Mouse (Mus musculus) midbrain, embryonic 15.5 days (tissue): ENCODE data around the gene Slc7a11. TPM values are rescaled to one million over a fixed set of nuclear protein-coding genes. Genes with fewer than 3 reads are reported as not detected.

Experiments
- ATAC-seq: fragments of 200-750 bp; cut with Nextera tagmentation; replicated peaks from 2 replicates; pipeline ENCODE4 v1.8.0; 2017; ENCODE audit warnings: moderate TSS enrichment
- H3K27ac ChIP-seq: fragments of 300-500 bp; sonication (generic); 2 replicates; pipeline ENCODE4 v1.5.1; 2015; ENCODE audit warnings: mild to moderate bottlenecking, inconsistent platforms
- H3K27me3 ChIP-seq: fragments of 300-500 bp; sonication (generic); replicated peaks from 2 replicates; pipeline ENCODE4 v1.6.1; 2015; ENCODE audit warnings: inconsistent platforms
- H3K36me3 ChIP-seq: fragments of 300-500 bp; sonication (generic); replicated peaks from 2 replicates; pipeline ENCODE4 v1.6.1; 2015; ENCODE audit warnings: inconsistent platforms
- H3K4me1 ChIP-seq: fragments of 300-500 bp; sonication (generic); 2 replicates; pipeline ENCODE4 v1.6.1; 2015; ENCODE audit warnings: inconsistent platforms
- H3K4me2 ChIP-seq: fragments of 300-500 bp; sonication (generic); 2 replicates; pipeline ENCODE4 v1.6.1; 2015; ENCODE audit warnings: inconsistent platforms, mild to moderate bottlenecking, moderate library complexity
- H3K4me3 ChIP-seq: fragments of 300-500 bp; sonication (generic); 2 replicates; pipeline ENCODE4 v1.5.1; 2015; ENCODE audit warnings: mild to moderate bottlenecking, inconsistent platforms
- H3K9ac ChIP-seq: fragments of 300-500 bp; sonication (generic); 2 replicates; pipeline ENCODE4 v1.6.1; 2015; ENCODE audit warnings: mild to moderate bottlenecking, inconsistent platforms
- H3K9me3 ChIP-seq: fragments of 300-500 bp; sonication (generic); 2 replicates; pipeline ENCODE4 v1.6.1; 2016; ENCODE audit warnings: inconsistent platforms
- WGBS: fragments of 180-500 bp; shearing (Covaris S2); methylation state at CpG from one replicate; pipeline ENCODE4 v1.1.7; 2015; ENCODE audit warnings: mixed read lengths; 5-methylcytosine and 5-hydroxymethylcytosine counted together
- polyA plus RNA-seq: library from polyadenylated mRNA; unstranded; fragments of >200 nt; fragmentation: Nextera tagmentation; extraction: Ambion mirVana; gene quantifications from 2 replicates; pipeline ENCODE4 v1.2.1, GENCODE M21; 2015

Gene Slc7a11
- polyA plus RNA-seq = 2.2 and 2.5 TPM in 2 replicates

DNA sequence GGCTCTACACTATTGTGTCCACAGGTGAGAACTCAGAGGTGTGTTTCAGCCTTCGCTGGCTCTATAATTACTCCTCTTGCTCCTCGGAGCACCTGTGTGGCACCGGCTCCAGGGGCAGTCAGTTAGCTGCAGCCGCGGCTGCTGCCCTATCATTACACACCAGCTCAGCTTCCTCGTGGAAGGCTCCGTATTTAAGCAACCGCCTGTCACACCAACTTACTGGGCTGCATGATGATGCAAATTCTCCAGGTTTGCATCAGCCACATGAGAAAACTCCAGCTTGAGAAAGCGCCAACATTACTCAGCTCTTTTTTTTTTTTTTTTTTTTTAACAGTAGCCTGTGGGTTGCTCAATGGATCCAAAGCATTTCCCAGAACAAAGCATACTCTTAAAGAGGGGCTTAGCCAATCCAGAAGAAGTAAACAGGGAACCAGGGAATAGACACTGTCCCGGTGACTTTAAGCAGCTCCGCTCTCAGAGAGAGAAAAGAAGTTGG, at the start of gene Slc7a11:
Gene Slc7a11 (minus strand): TSS at position 194 of the 496 bp plus-strand sequence.
- peaks cover 16% of the 10 kb centered on the region for H3K4me1 ChIP-seq
- 1% methylated on average over 11 of the region's 11 CpGs for WGBS
- peak; percentile 80 for ATAC-seq
- H3K4me3 ChIP-seq = peak within 1 kb of the TSS; percentile 36
- H3K9me3 ChIP-seq = no peaks in the 10 kb centered on the region
- peak within 1 kb of the TSS; percentile 3; the same call in 1 of the 2 replicates for H3K9ac ChIP-seq
- H3K36me3 ChIP-seq = no peaks in the 10 kb centered on the region
- no peaks in the 10 kb centered on the region for H3K27me3 ChIP-seq
- peak within 1 kb of the TSS; percentile 68 for H3K4me2 ChIP-seq
- H3K27ac ChIP-seq = peak within 1 kb of the TSS; percentile 34; the same call in 1 of the 2 replicates

DNA sequence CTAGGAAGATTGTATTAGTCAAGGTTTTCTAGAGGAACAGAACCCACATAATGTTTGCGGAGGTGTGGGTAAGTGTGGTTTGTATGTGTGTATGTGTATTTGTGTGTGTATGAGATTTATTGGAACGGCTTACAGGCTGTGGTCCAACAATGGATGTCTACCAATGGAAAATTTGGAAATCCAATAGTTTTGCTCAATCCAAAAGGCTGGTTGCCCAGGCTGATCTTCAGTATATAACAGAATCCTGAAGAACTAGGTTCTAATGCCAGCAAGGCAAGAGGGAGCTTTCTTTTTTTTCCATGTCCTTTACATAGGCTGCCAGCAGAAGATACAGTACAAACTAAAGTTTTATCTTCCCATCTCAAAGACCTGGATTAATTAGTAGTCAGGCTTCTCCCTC, 48.3 kb upstream of the Slc7a11 start:
- no peak for ATAC-seq
- no peak overlapping the region for H3K9ac ChIP-seq
- H3K36me3 ChIP-seq = no peaks in the 10 kb centered on the region
- no peak overlapping the region for H3K4me2 ChIP-seq
- H3K4me3 ChIP-seq = no peak overlapping the region
- peaks cover 3% of the 10 kb centered on the region; the same call in 1 of the 2 replicates for H3K9me3 ChIP-seq
- no peaks in the 10 kb centered on the region for H3K4me1 ChIP-seq
- 93% methylated on average over 2 of the region's 2 CpGs for WGBS
- H3K27me3 ChIP-seq = no peaks in the 10 kb centered on the region
- H3K27ac ChIP-seq = no peak overlapping the region

DNA sequence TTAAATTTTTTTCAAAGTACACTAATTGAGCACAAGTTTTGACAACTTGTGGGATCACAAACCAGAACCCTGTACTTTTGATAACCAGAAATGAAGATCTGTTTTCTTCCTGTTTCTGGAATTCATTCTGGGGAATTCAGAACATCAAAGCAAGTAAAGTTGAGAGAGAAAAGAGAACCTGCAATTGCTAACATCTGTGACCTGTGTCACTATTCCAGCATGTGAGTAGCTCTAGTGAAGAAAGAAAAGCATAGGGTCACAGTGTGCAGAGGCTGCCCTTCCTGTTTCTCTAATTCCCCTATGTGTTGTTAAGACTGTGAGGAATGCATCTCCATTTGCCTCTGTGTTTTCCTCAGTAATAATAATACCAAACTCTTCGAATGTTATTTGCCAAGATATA, 40.7 kb upstream of the Slc7a11 start:
- H3K27ac ChIP-seq = no peak overlapping the region
- no peaks in the 10 kb centered on the region for H3K4me1 ChIP-seq
- WGBS = 88% methylated on average over 1 of the region's 1 CpGs
- H3K27me3 ChIP-seq = no peaks in the 10 kb centered on the region
- no peaks in the 10 kb centered on the region for H3K36me3 ChIP-seq
- H3K9me3 ChIP-seq = no peaks in the 10 kb centered on the region
- no peak overlapping the region for H3K4me3 ChIP-seq
- H3K9ac ChIP-seq = no peak overlapping the region
- no peak overlapping the region for H3K4me2 ChIP-seq
- no peak for ATAC-seq

DNA sequence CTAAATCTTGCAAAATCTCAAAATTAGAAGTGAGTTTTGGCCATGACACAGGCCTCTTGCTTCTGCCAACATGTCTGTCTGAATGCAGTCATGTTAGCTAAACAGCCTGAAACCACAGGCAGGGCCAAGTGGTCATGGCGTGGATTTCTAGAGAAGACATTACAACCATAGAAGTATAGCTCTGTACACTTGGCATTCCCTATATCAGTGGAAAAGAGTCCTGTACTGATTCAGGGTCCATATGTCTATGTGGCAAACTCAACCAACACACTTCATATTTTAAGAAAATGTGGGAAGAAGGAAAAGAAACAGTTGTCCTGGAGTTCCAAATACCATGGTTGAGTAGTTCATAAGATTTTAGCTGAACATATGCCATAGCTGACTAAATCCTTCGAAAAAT, 18.8 kb upstream of the Slc7a11 start:
- Histone ChIP-seq H3K9me3 (no peaks in the 10 kb centered on the region), H3K4me3 (no peak overlapping the region), H3K27me3 (no peaks in the 10 kb centered on the region), H3K4me1 (no peaks in the 10 kb centered on the region), H3K36me3 (no peaks in the 10 kb centered on the region), H3K27ac (no peak overlapping the region), H3K4me2 (no peak overlapping the region), H3K9ac (no peak overlapping the region)
- WGBS = 92% methylated on average over 2 of the region's 2 CpGs
- no peak for ATAC-seq

DNA sequence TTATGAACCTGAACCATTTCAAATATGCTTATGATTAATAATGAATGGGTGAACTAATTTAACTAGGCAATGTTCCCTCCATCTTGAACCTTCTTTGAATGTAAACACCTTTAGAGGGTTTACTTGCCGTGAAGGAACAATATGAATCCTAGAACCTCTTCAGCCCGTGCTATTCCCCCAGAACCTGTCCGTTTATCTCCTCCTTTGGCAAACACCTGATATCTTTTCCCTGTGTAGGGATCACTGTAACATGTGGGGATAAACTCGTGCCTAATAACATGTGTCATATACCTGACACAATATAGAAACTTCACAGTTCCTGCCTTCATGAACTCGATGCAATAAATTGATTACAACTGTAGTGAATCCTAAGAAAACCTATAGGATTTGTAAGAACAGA, 13.7 kb upstream of the Slc7a11 start:
- no peaks in the 10 kb centered on the region for H3K9me3 ChIP-seq
- H3K4me2 ChIP-seq = no peak overlapping the region
- H3K4me1 ChIP-seq = no peaks in the 10 kb centered on the region
- no peak for ATAC-seq
- no peaks in the 10 kb centered on the region for H3K36me3 ChIP-seq
- no peak overlapping the region for H3K9ac ChIP-seq
- no peaks in the 10 kb centered on the region for H3K27me3 ChIP-seq
- 91% methylated on average over 5 of the region's 5 CpGs for WGBS
- no peak overlapping the region for H3K27ac ChIP-seq
- H3K4me3 ChIP-seq = no peak overlapping the region

DNA sequence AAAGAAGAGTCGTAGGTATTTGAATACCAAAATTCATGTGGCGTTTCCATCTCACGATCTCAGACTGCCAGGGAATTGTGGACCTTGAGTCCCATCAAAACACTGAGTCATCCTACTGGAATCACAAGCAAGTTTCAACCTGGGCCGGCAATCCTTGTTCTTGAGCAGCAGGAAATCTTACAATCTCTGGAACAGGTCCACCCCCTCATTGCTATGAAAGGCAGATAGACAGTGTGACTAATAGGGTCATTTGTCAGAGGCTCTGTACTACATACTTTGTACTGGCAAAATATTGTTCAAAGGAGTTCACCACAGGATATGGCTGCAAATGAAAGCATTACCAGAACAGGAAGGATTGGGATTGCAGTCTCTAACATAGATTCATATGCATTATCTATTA, 13.2 kb upstream of the Slc7a11 start:
- WGBS = 64% methylated on average over 4 of the region's 4 CpGs
- ATAC-seq = no peak

DNA sequence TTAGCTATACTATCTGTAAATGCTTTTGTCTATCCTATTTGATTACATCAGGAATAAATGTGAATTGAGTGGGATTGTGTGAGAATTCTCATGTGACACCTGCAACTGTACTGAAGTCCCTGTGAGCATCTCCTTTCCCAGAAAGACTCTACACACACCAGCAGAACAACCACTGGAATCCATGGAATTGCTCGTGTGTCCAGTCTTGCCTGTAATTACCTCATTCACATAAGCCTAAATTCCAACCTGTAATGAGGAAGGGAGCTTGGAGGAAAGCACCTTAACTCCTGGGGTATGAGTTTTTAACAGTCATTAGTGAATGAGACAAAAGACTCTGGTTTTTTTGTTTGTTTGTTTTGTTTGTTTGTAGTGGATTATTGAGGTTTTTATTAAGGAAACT, 12.6 kb upstream of the Slc7a11 start:
- no peaks in the 10 kb centered on the region for H3K36me3 ChIP-seq
- H3K9me3 ChIP-seq = no peaks in the 10 kb centered on the region
- H3K27me3 ChIP-seq = no peaks in the 10 kb centered on the region
- WGBS = 80% methylated on average over 1 of the region's 1 CpGs
- H3K4me1 ChIP-seq = no peaks in the 10 kb centered on the region
- no peak overlapping the region for H3K4me2 ChIP-seq
- H3K27ac ChIP-seq = no peak overlapping the region
- H3K4me3 ChIP-seq = no peak overlapping the region
- no peak overlapping the region for H3K9ac ChIP-seq
- no peak for ATAC-seq

More for the DNA sequence above, 13.2 kb upstream of the Slc7a11 start:
- Histone ChIP-seq H3K9me3 (no peaks in the 10 kb centered on the region), H3K4me1 (no peaks in the 10 kb centered on the region), H3K9ac (no peak overlapping the region), H3K36me3 (no peaks in the 10 kb centered on the region), H3K4me2 (no peak overlapping the region), H3K27ac (no peak overlapping the region), H3K4me3 (no peak overlapping the region), H3K27me3 (no peaks in the 10 kb centered on the region)

DNA sequence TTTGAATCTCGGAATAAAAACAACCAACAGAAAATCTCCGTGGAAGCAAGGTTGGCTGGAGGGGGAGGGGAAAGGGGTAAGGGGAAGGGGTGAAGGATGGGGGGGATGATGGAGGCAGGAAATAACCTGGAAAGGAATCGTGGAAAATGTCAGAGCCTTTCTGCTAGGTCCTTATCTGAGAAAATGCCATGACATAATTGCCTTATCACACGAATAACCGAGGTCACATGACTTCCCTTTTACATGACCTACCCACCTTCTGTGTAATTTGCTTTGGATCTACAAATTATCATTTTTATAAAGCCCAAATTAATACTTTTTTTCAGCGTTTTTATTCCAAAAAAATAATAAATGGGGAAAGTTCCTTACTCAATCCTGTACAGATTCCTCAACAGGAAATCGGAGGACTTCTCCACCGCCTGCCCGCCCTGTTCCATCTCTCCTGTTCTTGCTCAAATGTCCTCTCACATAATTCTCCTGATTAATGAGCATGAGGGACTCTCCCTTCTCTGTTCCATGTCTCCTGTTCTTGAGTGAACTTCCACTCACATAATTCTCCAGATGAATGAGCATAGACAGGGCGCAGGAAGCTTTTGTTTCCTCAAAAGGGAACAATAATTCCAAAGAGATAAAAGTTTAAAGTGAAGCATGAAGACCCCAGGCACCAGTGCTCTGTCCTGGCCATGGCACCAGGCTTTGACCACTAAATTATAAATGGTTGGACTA, 1.8 kb upstream of the Slc7a11 start:
- 59% methylated on average over 10 of the region's 10 CpGs for WGBS
- no peak for ATAC-seq

DNA sequence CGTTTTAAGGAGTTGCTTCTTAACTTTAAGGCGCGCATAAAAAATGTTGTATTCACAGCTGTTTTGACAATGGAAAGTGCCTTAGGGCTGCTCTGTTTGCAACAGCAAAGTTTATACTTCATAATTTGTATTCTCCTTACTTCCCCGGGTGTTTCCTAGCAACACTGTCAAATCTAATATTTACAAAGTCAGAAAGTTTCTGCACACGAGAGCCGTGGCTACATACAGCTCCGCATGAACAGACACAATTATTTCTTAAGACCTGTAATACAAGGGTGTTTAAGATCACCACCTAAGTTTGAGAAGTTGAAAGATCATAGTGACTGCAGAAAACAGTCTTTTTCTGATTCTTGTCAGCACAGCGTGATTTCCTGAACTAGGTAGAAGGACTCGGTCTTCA, 528 bp upstream of the Slc7a11 start:
- ATAC-seq = peak; percentile 57
- Histone ChIP-seq H3K4me3 (peak overlapping the region; percentile 36), H3K27me3 (no peaks in the 10 kb centered on the region), H3K4me2 (peak overlapping the region; percentile 68), H3K4me1 (peaks cover 16% of the 10 kb centered on the region), H3K9ac (no peak overlapping the region), H3K36me3 (no peaks in the 10 kb centered on the region), H3K9me3 (no peaks in the 10 kb centered on the region), H3K27ac (no peak overlapping the region)
- WGBS = 5% methylated on average over 9 of the region's 9 CpGs

More for the DNA sequence above, 1.8 kb upstream of the Slc7a11 start:
- H3K9ac ChIP-seq = no peak overlapping the region
- no peaks in the 10 kb centered on the region for H3K9me3 ChIP-seq
- no peaks in the 10 kb centered on the region for H3K36me3 ChIP-seq
- peaks cover 16% of the 10 kb centered on the region for H3K4me1 ChIP-seq
- no peaks in the 10 kb centered on the region for H3K27me3 ChIP-seq
- no peak overlapping the region for H3K27ac ChIP-seq
- no peak overlapping the region for H3K4me3 ChIP-seq
- no peak overlapping the region for H3K4me2 ChIP-seq

DNA sequence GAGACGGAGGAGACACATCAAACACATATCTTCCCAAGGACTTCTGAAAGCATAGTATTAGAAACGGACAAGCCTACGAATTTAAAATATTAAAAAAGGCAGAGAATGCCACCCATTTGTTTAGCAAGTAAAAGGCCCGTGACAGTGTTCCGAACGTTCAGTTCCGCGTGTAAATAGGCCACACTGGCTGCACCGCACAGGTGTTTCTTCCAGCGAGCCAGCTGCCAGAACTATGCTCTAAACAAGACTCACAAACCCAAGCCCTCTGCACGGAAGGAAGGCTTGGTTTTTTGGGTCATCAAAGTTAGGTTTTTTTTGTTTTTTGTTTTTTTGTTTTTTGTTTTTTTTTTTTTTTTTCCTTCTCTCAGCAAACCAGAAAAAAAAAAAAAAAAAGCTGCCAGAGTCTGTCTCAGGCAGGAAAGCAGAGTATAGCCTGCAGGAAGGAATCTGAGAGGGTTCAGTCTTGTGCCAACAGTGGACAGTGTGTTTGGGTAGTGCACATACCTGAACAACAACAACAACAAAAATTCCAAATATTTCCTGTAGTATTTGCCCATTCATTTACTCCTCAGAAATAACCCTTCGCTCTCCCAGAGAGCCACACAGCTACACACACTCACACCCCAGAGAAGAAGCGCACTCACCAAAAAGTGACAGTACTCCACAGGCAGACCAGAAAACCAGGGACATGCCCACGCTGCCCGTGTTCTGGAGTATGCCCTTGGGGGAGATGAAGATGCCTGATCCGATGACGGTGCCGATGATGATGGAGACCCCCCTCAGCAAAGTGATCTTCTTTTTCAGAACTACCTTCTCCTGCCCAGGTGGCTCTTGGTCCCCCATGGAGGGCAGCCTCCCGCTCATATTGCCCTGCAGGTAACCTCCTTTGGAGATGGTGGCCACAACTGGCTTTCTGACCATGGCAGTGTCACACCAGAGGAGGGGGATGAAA, 797 bp downstream of the Slc7a11 start:
- ATAC-seq = no peak
- Histone ChIP-seq H3K4me1 (peaks cover 16% of the 10 kb centered on the region), H3K27ac (no peak overlapping the region), H3K36me3 (no peaks in the 10 kb centered on the region), H3K4me2 (peak overlapping the region; percentile 68), H3K9me3 (no peaks in the 10 kb centered on the region), H3K4me3 (peak overlapping the region; percentile 36; the same call in 1 of the 2 replicates), H3K9ac (no peak overlapping the region), H3K27me3 (no peaks in the 10 kb centered on the region)
- 73% methylated on average over 19 of the region's 19 CpGs for WGBS

DNA sequence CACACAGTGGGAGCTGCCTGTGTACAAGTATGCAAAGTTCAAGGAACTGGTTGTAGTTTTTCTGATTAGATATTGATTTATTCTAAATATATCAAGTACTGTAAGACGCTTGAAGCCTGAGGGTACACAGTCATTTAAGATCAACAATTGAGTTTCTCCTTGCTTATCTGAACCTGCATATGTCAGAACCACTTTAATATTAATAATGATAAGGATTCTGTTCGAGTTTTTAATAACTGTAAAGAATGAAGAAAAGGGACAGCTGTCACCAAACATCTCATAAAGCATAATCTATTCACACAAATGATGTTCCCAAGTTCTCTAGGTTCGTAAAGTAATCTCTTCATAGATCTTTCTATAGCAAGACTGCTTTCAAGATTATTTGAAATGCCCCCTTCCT, 2.1 kb downstream of the Slc7a11 start:
- no peak for ATAC-seq
- Histone ChIP-seq H3K4me2 (no peak overlapping the region), H3K36me3 (no peaks in the 10 kb centered on the region), H3K27ac (no peak overlapping the region), H3K4me3 (no peak overlapping the region), H3K9me3 (no peaks in the 10 kb centered on the region), H3K9ac (no peak overlapping the region), H3K4me1 (peaks cover 16% of the 10 kb centered on the region), H3K27me3 (no peaks in the 10 kb centered on the region)
- WGBS = 87% methylated on average over 3 of the region's 3 CpGs

DNA sequence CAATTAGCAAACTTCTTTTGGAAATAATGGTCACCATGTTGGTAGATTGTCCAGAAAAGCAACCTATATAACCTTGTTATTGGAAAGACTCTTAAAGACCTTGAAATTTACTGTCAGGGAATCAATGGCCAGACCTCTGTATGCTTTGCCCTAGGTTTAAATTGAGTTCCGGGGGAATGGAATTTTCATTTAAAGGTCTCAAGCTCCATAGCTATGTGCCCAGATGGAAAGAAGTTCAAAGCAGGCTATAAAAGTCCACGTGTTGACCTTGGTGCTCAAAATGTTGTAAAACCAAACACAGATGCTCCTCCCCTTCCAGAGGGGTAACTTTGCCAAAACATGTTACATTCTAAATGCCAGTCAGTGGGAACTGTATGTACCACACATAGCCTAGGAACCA, 3.0 kb downstream of the Slc7a11 start:
- Histone ChIP-seq H3K4me3 (no peak overlapping the region), H3K27me3 (no peaks in the 10 kb centered on the region), H3K4me2 (no peak overlapping the region), H3K4me1 (peaks cover 16% of the 10 kb centered on the region), H3K9ac (no peak overlapping the region), H3K27ac (no peak overlapping the region), H3K9me3 (no peaks in the 10 kb centered on the region), H3K36me3 (no peaks in the 10 kb centered on the region)
- no peak for ATAC-seq
- WGBS = 90% methylated on average over 2 of the region's 2 CpGs
